Mouse (Mus musculus) lung, adult 2 months (tissue): ENCODE measurements around the gene Scn1b.

Source experiments
- CTCF ChIP-seq: fragments of 200-500 bp; IDR thresholded peaks from 2 replicates; pipeline ENCODE4 v1.5.1; 2011; ENCODE audit warnings: mild to moderate bottlenecking, low read length, control low read depth; ENCODE audit not compliant: insufficient read depth
- POLR2A ChIP-seq: fragments of 200-500 bp; IDR thresholded peaks from 2 replicates; pipeline ENCODE4 v1.6.1; 2011; ENCODE audit warnings: low read depth, mild to moderate bottlenecking, control low read depth, low read length, borderline replicate concordance; ENCODE audit errors: extremely low read depth

GRCm38 (mm10) chr7:31112036-31112435 lies 14.8 kb downstream of the Scn1b start:
- TF ChIP-seq CTCF = no peak
- TF ChIP-seq POLR2A = no peak
